Mouse (Mus musculus) gastrocnemius, postnatal 14 days (tissue): Measurements from ENCODE around the gene Gm6890. TPM values are rescaled to one million over a fixed set of nuclear protein-coding genes. Genes with fewer than 3 reads are reported as not detected.
"Not testable (repeated sequence)": the region's sequence is repeated elsewhere in the genome, so short reads cannot be mapped to it uniquely, and the experiment has no call there.

Experiments
- DNase-seq: peaks from one replicate; pipeline ENCODE4 v3.0.0; 2021; ENCODE audit warnings: mixed read lengths
- intact Hi-C: fragments of 180-260 bp; cut with DNase I; formaldehyde crosslinking; loops from one replicate; pipeline ENCODE4 v1.15.1; 2025; ENCODE audit warnings: low total_unique reads
- long read RNA-seq, 2 experiments: library from polyadenylated mRNA; stranded (forward); transcript quantifications; one replicate each; pipeline ENCODE4 v2.0.0; 2021
- total RNA-seq, 2 experiments: library from RNA; stranded (reverse); gene quantifications; 2 replicates each; pipeline ENCODE4 v1.2.3; 2021

Gm6890 gene
- not detected for total RNA-seq
- long read RNA-seq, experiment 1 = 0 reads
- long read RNA-seq, experiment 2 = 0 reads

DNA sequence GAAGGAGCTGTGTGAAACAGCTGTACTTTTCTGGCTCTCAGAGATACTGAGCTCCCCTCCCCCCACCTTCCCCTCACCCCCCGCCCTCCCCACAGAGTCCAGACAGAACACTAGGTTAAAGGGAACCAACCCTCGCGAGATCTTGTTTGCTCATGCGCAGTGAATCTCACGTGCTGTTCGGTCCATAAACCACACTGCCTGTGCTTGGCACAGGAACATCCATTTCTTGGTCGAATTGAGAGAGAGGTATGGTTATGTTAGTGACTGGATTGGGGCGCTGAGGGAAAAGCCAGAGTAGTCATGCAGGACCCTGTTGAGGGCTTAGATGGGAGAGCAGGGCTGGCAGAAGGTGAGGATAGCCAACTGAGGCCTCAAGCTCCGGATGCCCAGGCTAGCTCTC lies at the start of gene Gm6890:
TSS of gene Gm6890 (plus strand) at position 301 of the 400 bp plus-strand sequence.
- intact Hi-C loops, DNase-seq: not testable (repeated sequence)

GRCm38 (mm10) chrX:74726195-74726594 lies 14.5 kb upstream of the Gm6890 start:
- intact Hi-C loops = not testable (repeated sequence)

DNA sequence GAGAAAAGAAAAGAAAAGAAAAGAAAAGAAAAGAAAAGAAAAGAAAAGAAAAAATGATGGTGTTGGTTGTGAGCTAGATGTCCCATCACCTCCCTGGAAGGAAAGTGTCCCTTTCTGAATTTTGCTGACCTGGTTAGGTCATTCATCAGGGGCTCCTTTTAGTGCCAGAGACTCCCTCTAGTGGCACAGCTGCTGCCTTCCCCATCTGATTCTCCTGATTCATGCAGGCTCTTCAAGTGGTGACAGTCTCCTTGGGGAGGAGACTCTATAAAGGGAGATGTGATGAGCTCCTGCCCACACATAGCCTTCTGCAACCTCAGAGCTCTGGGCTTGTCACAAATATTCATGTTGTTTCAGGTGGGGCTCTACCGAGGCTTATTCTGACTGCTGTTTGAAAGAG lies 30.0 kb downstream of the Gm6890 start:
- intact Hi-C loops, DNase-seq: not testable (repeated sequence)

More at GRCm38 (mm10) chrX:74726195-74726594, 14.5 kb upstream of the Gm6890 start:
- DNase-seq = not testable (repeated sequence)

Other genes with a start within 250 kb of the Gm6890 start
- not detected for gene Olfr1326-ps1, start 166.0 kb upstream of the Gm6890 start, total RNA-seq
- gene Olfr1325, start 148.2 kb upstream of the Gm6890 start, total RNA-seq = not detected
- not detected for gene Gm5640, start 95.3 kb upstream of the Gm6890 start, total RNA-seq
- gene Gm5936, start 96.3 kb downstream of the Gm6890 start, total RNA-seq = not detected